Mouse (Mus musculus) heart, embryonic 13.5 days (tissue): ENCODE results near the gene Adat3. TPM values are rescaled to one million over a fixed set of nuclear protein-coding genes. Genes with fewer than 3 reads are reported as not detected.

Experiments
- ATAC-seq: fragments of 200-750 bp; cut with Nextera tagmentation; 2 replicates; pipeline ENCODE4 v1.8.0; 2017; ENCODE audit warnings: moderate TSS enrichment; ENCODE audit not compliant: insufficient number of reproducible peaks, low FRiP score, low TSS enrichment; ENCODE audit errors: extremely low read depth
- H3K27ac ChIP-seq: fragments of 300-500 bp; sonication (generic); replicated peaks from 2 replicates; pipeline ENCODE4 v1.5.1; 2015; ENCODE audit warnings: moderate library complexity, mild to moderate bottlenecking, inconsistent platforms
- H3K27me3 ChIP-seq: fragments of 300-500 bp; sonication (generic); replicated peaks from 2 replicates; pipeline ENCODE4 v1.6.1; 2015; ENCODE audit warnings: mild to moderate bottlenecking, inconsistent platforms
- H3K36me3 ChIP-seq: fragments of 300-500 bp; sonication (generic); 2 replicates; pipeline ENCODE4 v1.6.1; 2015; ENCODE audit warnings: mild to moderate bottlenecking, inconsistent platforms
- H3K4me1 ChIP-seq: fragments of 300-500 bp; sonication (generic); 2 replicates; pipeline ENCODE4 v1.6.1; 2015; ENCODE audit warnings: inconsistent platforms
- H3K4me2 ChIP-seq: fragments of 300-500 bp; sonication (generic); 2 replicates; pipeline ENCODE4 v1.6.1; 2015; ENCODE audit warnings: inconsistent platforms, mild to moderate bottlenecking, moderate library complexity
- H3K4me3 ChIP-seq: fragments of 300-500 bp; sonication (generic); 2 replicates; pipeline ENCODE4 v1.5.1; 2015; ENCODE audit warnings: moderate library complexity, mild to moderate bottlenecking, inconsistent platforms
- H3K9ac ChIP-seq: fragments of 300-500 bp; sonication (generic); 2 replicates; pipeline ENCODE4 v1.6.1; 2015; ENCODE audit warnings: inconsistent platforms, mild to moderate bottlenecking, moderate library complexity
- H3K9me3 ChIP-seq: fragments of 300-500 bp; sonication (generic); 2 replicates; pipeline ENCODE4 v1.6.1; 2016; ENCODE audit warnings: inconsistent platforms
- WGBS: fragments of 180-500 bp; shearing (Covaris S2); methylation state at CpG from one replicate; pipeline ENCODE4 v1.1.7; 2015; ENCODE audit warnings: mixed read lengths; 5-methylcytosine and 5-hydroxymethylcytosine counted together
- polyA plus RNA-seq: library from polyadenylated mRNA; unstranded; fragments of >200 nt; fragmentation: Nextera tagmentation; extraction: Ambion mirVana; gene quantifications from 2 replicates; pipeline ENCODE4 v1.2.1, GENCODE M21; 2015

The Adat3 gene
- polyA plus RNA-seq, 1 experiment from 2014 or later = 5.6 TPM

DNA sequence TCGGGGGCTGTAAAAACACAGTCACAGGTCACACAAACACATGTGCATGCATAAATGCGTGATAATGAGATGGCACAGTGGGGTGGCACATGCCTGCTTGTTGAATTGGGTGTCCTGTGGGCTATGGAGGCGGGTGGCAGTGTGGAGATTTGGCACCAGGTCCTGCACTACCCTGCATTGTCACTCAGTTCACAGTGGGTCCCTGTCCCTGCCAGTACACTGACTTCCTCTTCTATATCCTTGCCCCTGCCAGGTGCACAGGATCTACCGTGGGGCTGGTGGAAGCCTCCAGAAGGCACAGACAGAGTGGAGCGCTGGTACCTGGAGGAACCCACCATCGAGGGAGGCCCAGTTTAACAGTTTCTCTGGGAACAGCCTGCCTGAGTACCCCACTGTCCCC lies 11.7 kb downstream of the Adat3 start:
- H3K4me2 ChIP-seq = no peak overlapping the region
- 85% methylated on average over 6 of the region's 6 CpGs for WGBS

DNA sequence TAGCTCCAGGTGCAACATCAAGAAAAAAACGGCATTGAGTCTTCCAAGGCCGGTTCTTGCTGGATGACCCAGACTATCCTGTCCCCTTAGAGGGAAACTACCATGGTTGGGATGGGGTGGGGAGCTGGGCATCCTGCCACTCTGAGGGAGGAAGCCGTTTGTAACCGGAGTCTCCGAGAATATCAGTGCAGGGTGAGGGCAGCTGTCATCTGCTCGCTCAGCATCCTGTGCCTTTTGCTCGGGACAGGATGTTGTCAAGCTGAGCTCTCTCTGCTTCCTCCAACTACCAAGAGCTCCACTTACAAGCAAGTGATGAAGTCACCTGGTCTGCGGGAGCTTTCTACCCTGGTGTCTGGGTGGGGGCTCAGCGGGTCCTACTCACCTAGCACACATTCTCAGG lies 15.5 kb downstream of the Adat3 start:
- Histone ChIP-seq H3K4me3 (no peak overlapping the region), H3K4me2 (no peak overlapping the region), H3K4me1 (peaks cover 14% of the 10 kb centered on the region), H3K9me3 (no peaks in the 10 kb centered on the region), H3K9ac (peak overlapping the region; percentile 33; the same call in 1 of the 2 replicates), H3K27me3 (no peaks in the 10 kb centered on the region), H3K27ac (peak overlapping the region; percentile 24), H3K36me3 (peaks cover 33% of the 10 kb centered on the region)
- WGBS = 47% methylated on average over 9 of the region's 9 CpGs
- no peak for ATAC-seq

More for the DNA sequence above, 11.7 kb downstream of the Adat3 start:
- no peak overlapping the region for H3K9ac ChIP-seq
- H3K36me3 ChIP-seq = peaks cover 66% of the 10 kb centered on the region
- H3K4me1 ChIP-seq = peaks cover 11% of the 10 kb centered on the region
- no peaks in the 10 kb centered on the region for H3K9me3 ChIP-seq
- no peaks in the 10 kb centered on the region for H3K27me3 ChIP-seq
- no peak for ATAC-seq
- no peak overlapping the region for H3K4me3 ChIP-seq
- H3K27ac ChIP-seq = no peak overlapping the region

DNA sequence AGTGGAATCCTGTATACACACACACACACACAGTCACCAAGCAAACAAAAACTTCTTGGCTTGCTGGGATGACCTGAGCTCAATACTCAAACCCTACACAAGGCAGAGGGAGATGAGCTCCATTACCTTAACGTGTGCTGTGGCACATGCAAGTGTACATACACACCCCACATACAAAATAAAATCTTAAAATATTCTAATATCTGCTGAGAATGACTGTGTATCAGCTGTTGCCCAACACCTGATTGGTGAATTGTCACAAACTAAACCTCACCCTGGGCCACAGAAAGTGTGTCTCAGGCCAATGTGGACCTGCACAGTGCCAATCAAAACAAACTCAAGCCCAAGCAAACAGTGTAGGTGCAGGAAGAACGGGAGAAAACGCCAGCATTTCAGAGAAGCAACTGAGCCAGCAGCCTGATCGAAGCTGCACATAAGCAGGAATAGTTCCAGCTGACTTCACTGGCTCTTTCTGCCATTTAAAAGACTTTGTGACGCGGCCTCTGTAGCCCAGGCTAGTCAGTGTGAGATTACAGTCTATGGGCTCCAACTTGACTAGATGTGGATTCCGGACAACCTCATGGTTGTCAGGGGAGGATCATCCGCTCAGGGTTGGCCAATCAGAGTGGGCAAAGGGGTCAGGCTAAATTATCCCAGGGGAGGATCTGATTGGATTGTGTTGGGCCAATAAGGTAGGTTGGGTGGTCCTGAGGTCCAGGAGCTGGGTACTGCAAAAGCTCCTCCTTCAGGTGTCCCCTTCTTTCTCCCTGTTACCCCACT lies 17.0 kb downstream of the Adat3 start:
- H3K4me2 ChIP-seq = no peak overlapping the region
- H3K9me3 ChIP-seq = no peaks in the 10 kb centered on the region
- H3K27me3 ChIP-seq = no peaks in the 10 kb centered on the region
- peaks cover 29% of the 10 kb centered on the region for H3K4me1 ChIP-seq
- ATAC-seq = no peak
- H3K36me3 ChIP-seq = peaks cover 18% of the 10 kb centered on the region
- 31% methylated on average over 8 of the region's 8 CpGs for WGBS
- H3K4me3 ChIP-seq = no peak overlapping the region
- no peak overlapping the region for H3K27ac ChIP-seq
- no peak overlapping the region for H3K9ac ChIP-seq

DNA sequence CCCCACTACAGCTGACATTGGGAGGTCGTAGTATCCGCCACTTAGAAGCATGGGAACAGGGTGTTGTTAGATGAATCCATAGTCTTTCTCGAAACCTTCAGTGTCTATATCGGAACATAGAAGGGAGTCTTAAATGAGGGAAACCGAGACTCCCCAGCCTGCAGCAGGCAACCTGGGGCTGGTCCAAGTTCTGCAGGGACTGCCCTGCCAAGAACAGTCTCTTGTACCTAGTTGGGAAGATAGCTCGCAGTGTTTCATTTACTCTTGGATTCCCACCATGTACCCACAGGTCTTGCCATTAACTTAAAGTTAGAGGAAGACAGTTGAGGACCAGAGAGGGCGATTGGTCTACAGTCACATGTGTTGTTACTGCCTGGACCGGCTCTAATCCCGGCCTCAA lies 17.7 kb downstream of the Adat3 start:
- Histone ChIP-seq H3K36me3 (peaks cover 13% of the 10 kb centered on the region), H3K9ac (no peak overlapping the region), H3K4me3 (no peak overlapping the region), H3K9me3 (no peaks in the 10 kb centered on the region), H3K4me1 (peaks cover 36% of the 10 kb centered on the region), H3K27me3 (no peaks in the 10 kb centered on the region), H3K4me2 (no peak overlapping the region), H3K27ac (no peak overlapping the region)
- no peak for ATAC-seq
- 82% methylated on average over 9 of the region's 9 CpGs for WGBS

DNA sequence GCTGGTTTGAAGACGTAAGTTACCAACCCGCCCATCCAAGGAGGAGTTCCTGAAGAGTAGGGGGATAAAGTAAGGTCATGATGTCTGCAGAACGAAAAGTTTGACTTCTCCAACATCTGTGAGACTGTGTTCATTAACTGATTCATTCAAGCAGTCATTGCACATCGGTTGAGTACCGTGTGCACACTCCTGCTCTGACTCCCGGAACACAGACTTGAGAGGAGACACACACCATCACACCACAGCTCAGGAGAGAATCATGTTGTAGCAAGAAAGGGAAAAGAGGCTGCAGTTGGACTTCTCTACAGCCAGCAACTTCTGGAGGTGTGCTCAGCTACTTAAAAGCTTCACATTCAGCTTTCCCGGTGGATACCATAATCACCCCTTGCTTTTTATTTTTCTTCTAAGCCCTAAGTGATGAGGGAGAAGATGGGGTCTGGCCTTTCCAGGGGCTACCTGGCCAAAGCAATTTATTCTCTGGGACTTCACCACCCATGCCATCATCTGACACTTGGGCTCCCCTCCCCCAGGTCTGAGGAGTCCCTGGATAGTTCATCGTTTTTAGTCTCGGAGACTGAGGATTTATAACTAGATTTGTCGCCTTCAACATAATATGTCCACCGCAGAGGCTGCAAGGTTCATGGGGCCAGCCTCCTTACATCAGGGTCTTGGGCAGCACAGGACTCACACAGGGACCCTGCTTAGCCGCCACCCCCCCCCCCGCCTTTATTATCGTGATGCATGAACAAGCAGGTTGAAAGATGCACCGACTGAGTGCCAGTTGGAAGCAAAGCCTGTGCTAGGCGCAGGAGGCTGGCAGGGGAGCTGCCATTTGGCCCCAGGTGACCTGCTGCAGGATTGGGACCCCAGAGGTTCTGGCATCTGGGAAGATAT lies 18.4 kb downstream of the Adat3 start:
- Histone ChIP-seq H3K9me3 (no peaks in the 10 kb centered on the region), H3K27me3 (no peaks in the 10 kb centered on the region), H3K4me1 (peaks cover 42% of the 10 kb centered on the region), H3K27ac (peak overlapping the region; percentile 89), H3K36me3 (peaks cover 9% of the 10 kb centered on the region), H3K9ac (peak overlapping the region; percentile 81), H3K4me2 (peak overlapping the region; percentile 99), H3K4me3 (peak overlapping the region; percentile 93)
- no peak for ATAC-seq
- WGBS = 52% methylated on average over 16 of the region's 16 CpGs

DNA sequence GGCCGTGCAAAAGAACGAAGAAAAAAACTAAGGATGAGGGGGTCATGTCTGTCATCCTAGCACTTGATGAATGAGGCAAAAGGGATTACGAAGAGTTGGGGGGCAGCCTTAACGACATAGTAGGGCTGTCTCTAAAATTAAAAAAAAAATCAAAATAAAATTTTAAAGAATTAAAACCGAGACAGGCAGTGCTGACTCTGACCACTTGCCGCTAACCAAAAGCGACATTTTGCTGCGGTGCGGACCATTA lies 18.9 kb downstream of the Adat3 start:
- Histone ChIP-seq H3K4me2 (peak overlapping the region; percentile 99), H3K9me3 (no peaks in the 10 kb centered on the region), H3K27ac (peak overlapping the region; percentile 89), H3K4me1 (peaks cover 48% of the 10 kb centered on the region), H3K36me3 (peaks cover 5% of the 10 kb centered on the region), H3K27me3 (no peaks in the 10 kb centered on the region), H3K9ac (peak overlapping the region; percentile 81), H3K4me3 (peak overlapping the region; percentile 93)
- no peak for ATAC-seq
- WGBS = 1% methylated on average over 9 of the region's 9 CpGs

DNA sequence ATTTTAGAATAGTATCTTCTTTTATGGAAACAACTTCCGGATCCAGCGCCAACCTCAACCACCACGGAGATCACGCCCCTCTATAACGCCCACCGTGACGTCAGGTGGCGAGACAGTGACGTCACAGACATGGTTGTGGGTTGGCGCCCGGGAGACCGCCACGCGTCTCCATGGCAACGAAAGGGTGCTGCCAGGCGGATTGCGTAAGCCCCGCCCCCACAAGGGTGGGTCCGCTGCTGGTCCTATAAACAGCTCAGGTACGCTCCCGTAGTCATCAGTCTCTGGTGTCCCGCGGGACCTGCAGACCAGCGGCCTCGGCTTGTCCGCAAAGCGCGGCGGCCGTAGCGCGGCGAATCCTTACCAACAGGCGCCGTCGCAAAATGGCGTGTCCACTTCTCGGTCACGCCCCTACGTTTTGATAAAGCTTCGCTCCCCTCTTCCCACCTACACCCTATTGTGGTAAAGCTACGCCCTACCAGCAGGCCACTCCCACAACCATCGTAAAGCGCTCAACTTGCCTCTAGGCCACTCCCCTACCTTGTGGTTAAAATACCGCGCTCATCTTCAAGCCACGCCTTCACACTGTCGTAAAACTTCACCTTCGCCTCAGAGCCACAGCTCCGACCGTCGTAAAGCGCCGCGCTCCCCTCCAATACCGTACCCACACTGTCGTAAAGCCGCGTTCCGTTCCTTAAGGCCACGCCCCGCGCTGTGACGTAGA lies 19.4 kb downstream of the Adat3 start:
- Histone ChIP-seq H3K36me3 (peaks cover 5% of the 10 kb centered on the region), H3K4me3 (peak overlapping the region; percentile 93), H3K4me2 (peak overlapping the region; percentile 99), H3K4me1 (peaks cover 52% of the 10 kb centered on the region), H3K9ac (peak overlapping the region; percentile 81), H3K27ac (peak overlapping the region; percentile 89), H3K27me3 (no peaks in the 10 kb centered on the region), H3K9me3 (no peaks in the 10 kb centered on the region)
- ATAC-seq = peak; percentile 91
- under 1% methylated on average over 64 of the region's 64 CpGs for WGBS

DNA sequence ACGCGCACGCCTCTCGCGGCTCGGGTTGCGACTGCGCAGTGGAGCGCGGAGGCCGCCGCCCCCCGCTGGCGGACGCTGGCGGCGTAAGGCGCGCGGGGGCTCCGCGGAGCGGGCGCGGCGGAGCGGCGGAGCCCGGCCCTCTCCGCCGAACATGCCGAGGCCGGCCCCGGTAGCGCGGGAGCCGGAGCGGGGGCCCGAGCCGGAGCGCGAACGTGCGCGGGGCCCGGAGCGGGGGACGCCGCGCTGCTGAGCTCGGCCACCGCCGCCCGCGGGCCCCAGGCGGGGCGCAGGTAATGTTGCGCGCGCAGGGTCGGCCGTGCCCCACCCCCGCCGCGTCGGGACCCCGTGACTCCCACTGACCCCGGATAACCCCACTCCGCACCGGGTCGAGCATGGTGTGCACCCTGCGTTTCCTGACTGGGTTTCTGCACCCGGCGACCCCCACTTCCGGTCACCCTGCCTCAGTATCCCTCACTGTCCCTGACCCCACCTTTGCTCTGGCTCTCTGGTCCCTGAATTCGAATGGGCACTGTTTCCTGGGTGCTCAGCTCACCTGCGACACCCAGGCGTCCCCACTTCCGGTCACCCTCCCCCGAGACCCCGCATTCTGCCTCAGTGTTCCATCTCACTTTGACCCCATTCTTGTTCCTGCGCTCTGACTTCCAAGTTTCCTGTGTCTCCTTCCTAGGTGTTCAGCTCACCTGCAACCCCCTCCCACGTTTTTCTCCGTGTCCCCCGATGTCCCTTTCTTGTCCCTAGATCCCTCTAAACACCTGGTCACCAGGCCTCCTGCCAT lies 20.2 kb downstream of the Adat3 start, which contains the start of gene Csnk1g2:
Gene Csnk1g2, plus strand, starts transcription at position 178 of the 796 bp plus-strand sequence.
- Histone ChIP-seq H3K4me3 (peak within 1 kb of the TSS; percentile 93), H3K9ac (peak within 1 kb of the TSS; percentile 96), H3K4me2 (peak within 1 kb of the TSS; percentile 99), H3K36me3 (peaks cover 5% of the 10 kb centered on the region), H3K27ac (peak within 1 kb of the TSS; percentile 89), H3K9me3 (no peaks in the 10 kb centered on the region), H3K4me1 (peaks cover 59% of the 10 kb centered on the region), H3K27me3 (no peaks in the 10 kb centered on the region)
- under 1% methylated on average over 63 of the region's 85 CpGs for WGBS
- peak; percentile 8; the same call in 1 of the 2 replicates for ATAC-seq

DNA sequence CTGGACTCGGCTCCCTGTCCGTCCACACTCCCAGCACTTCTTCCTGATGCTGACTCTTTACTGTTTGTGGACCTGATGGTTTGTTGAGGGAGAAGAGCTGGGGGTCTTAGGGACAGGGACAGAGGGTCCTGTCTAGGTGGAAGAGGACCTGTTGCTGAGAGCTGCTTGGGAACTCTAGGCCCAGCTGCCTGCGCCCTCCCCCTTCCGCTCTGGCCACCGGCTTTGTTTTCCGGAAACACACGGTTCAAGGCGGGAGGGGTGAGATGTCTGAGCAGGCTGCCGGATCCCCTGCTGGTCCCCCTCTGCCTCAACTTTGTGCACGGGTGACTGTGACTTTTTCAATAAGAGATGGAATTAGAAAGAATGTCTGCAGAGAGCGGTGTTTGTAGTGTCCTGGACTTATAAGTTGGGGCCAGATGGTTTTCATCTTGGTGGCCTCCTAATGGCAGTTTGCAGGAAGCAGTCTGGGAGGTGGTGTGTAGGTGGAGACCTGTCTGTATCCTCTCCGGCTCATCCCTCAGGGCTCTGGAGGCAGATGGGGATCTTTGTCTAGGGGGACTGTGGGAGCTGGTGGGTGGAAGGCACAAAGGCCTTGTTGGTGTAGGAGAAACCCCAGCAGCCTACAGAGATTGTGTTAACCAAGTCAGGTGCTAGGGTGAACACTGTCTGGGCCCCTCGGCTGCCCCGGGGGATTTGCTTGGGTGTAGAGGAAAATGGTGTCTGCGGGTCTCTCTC lies 20.9 kb downstream of the Adat3 start:
- H3K9me3 ChIP-seq = no peaks in the 10 kb centered on the region
- 11% methylated on average over 15 of the region's 15 CpGs for WGBS
- peak overlapping the region; percentile 96 for H3K9ac ChIP-seq
- no peak for ATAC-seq
- H3K4me1 ChIP-seq = peaks cover 61% of the 10 kb centered on the region
- H3K4me3 ChIP-seq = peak overlapping the region; percentile 93
- no peaks in the 10 kb centered on the region for H3K27me3 ChIP-seq
- peaks cover 5% of the 10 kb centered on the region for H3K36me3 ChIP-seq
- H3K4me2 ChIP-seq = peak overlapping the region; percentile 99
- peak overlapping the region; percentile 89 for H3K27ac ChIP-seq

DNA sequence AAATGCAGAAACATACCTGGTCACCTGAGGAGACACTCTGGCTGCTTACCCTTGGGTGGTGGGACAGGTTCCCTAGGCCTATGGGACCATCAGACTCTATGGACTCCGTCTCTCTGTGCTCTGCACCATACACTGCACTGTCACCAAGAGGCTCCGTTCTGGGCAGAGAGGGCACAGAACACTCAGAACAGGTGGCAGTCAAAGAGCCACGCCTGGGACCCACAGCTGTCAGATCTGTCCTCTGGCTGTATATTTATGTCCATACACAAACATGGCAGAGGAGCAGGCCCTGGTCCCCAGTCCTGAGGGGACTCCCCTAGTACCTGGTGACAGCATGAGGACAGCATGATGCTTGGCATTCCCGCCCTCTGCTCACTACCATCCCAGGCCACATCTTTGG lies 23.1 kb downstream of the Adat3 start:
- 87% methylated on average over 4 of the region's 4 CpGs for WGBS
- peaks cover 81% of the 10 kb centered on the region for H3K4me1 ChIP-seq

More for the DNA sequence above, 23.1 kb downstream of the Adat3 start:
- Histone ChIP-seq H3K27me3 (no peaks in the 10 kb centered on the region), H3K9ac (peak overlapping the region; percentile 96; the same call in 1 of the 2 replicates), H3K9me3 (no peaks in the 10 kb centered on the region), H3K27ac (no peak overlapping the region), H3K36me3 (peaks cover 5% of the 10 kb centered on the region), H3K4me3 (no peak overlapping the region), H3K4me2 (no peak overlapping the region)
- no peak for ATAC-seq
